Mouse (Mus musculus) heart, embryonic 10.5 days (tissue): ENCODE measurements at regions not wholly inside any gene's neighbourhood (a gene's known extent, or its start where the extent isn't known, plus 50 kb on each side); places are given as distances from the start of the nearest gene placed in this dataset.

Experiments used
- DNase-seq: peaks from one replicate; pipeline ENCODE4 v3.0.0-alpha.2; 2017; ENCODE audit warnings: low spot score
- H3K27ac ChIP-seq: fragments of 300-500 bp; sonication (generic); 2 replicates; pipeline ENCODE4 v1.5.1; 2016; ENCODE audit warnings: mild to moderate bottlenecking
- H3K27me3 ChIP-seq: fragments of 300-500 bp; sonication (generic); 2 replicates; pipeline ENCODE4 v1.6.1; 2016; ENCODE audit warnings: mild to moderate bottlenecking; ENCODE audit not compliant: poor library complexity, insufficient read depth, severe bottlenecking
- H3K36me3 ChIP-seq: fragments of 300-500 bp; sonication (generic); 2 replicates; pipeline ENCODE4 v1.6.1; 2016; ENCODE audit warnings: mild to moderate bottlenecking, moderate library complexity
- H3K4me1 ChIP-seq: fragments of 300-500 bp; sonication (generic); 2 replicates; pipeline ENCODE4 v1.6.1; 2016; ENCODE audit warnings: mild to moderate bottlenecking
- H3K4me3 ChIP-seq: fragments of 300-500 bp; sonication (generic); 2 replicates; pipeline ENCODE4 v1.5.1; 2016; ENCODE audit warnings: mild to moderate bottlenecking, moderate library complexity
- H3K9me3 ChIP-seq: fragments of 300-500 bp; sonication (generic); 2 replicates; pipeline ENCODE4 v1.6.1; 2016; ENCODE audit warnings: mild to moderate bottlenecking, moderate library complexity
- WGBS: fragments of 180-500 bp; shearing (Covaris S2); methylation state at CpG from one replicate; pipeline ENCODE4 v1.1.7; 2016; 5-methylcytosine and 5-hydroxymethylcytosine counted together

DNA sequence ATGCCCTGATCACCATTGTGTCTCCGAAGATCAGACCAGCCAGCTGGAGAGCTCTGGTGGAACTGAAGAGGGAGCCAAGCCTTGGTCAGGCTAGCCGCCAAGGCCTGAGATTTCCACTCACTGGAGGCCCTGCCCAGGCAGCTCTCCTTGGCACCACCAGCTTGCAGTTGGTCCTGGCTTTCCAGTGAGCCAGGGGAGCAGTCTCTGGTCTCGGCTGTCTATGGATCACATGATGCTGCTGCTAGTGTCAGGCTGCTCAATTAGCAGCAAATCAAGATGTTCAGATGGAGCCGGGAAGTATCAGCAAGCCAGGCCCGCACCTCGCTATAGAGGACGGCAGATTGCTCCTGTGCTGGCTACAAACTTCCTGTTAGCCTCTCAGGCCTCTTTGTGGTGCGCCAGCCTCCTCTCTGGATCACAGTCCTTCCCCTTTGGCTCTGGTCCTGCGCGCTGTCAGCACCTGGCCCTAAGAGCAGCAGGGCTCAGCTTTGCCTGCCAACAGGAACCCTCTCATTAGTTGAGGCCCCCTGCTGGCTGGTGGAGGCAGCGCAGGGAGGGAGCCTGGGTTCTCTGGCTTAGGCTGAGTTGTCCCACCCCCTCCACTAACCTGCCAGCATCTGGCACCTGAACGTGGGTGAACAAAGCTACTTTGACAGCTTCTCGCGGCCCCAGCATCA is 174.8 kb upstream of the Ntm start:
- Histone ChIP-seq H3K27ac (peak overlapping the region; percentile 69; the same call in 1 of the 2 replicates), H3K27me3 (no peaks in the 10 kb centered on the region; the same call in none of the 2 replicates), H3K36me3 (no peaks in the 10 kb centered on the region), H3K9me3 (no peaks in the 10 kb centered on the region), H3K4me1 (peaks cover 6% of the 10 kb centered on the region; the same call in 1 of the 2 replicates), H3K4me3 (peak overlapping the region; percentile 39; the same call in 1 of the 2 replicates)
- DNase-seq: peak; percentile 93
- WGBS: 26% methylated on average over 14 of the region's 14 CpGs

GRCm38 (mm10) chr9:30140188-30140587 is 177.2 kb upstream of the Ntm start:
- no peak for DNase-seq
- H3K27ac ChIP-seq: no peak overlapping the region

GRCm38 (mm10) chr9:30141186-30141585 is 178.2 kb upstream of the Ntm start:
- Histone ChIP-seq H3K27ac (no peak overlapping the region), H3K9me3 (no peaks in the 10 kb centered on the region), H3K4me3 (no peak overlapping the region), H3K27me3 (no peaks in the 10 kb centered on the region; the same call in none of the 2 replicates), H3K4me1 (peaks cover 6% of the 10 kb centered on the region; the same call in 1 of the 2 replicates), H3K36me3 (no peaks in the 10 kb centered on the region)
- WGBS: 71% methylated on average over 3 of the region's 3 CpGs
- no peak for DNase-seq

More at GRCm38 (mm10) chr9:30140188-30140587, 177.2 kb upstream of the Ntm start:
- H3K4me3 ChIP-seq: no peak overlapping the region
- H3K36me3 ChIP-seq: no peaks in the 10 kb centered on the region
- no peaks in the 10 kb centered on the region for H3K9me3 ChIP-seq
- peaks cover 6% of the 10 kb centered on the region; the same call in 1 of the 2 replicates for H3K4me1 ChIP-seq
- H3K27me3 ChIP-seq: no peaks in the 10 kb centered on the region; the same call in none of the 2 replicates
- 60% methylated on average over 3 of the region's 3 CpGs for WGBS

DNA sequence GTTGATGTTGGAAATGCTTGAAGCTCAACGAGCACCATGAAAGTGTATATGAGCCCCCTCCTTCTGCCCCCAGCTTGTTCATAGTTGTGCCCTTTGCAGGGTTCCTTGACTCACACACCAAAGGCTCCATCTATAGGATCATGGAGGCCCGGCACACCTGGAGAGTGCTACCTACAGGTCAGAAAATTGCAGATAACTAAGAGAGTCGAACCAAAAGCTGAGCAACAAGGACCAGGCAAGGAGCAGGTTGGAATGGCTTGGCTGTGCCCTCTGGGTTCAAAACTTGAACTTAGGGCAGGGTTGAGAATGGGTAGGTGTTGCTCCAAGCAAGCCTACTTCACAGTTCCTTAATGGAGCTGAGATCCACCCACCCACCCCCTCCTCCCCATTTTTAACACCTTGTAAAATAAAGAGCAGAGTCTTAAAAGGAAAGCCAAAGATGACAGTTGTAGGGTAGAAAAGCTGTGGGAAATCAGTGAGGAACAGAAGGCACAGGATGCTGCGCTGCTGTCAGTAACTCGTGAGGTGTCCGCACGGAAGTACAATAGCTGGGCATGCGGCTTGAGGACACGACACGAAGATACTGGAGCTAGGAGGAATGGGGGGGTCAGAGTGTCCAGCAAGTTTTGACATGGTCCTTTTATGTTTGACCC is 180.0 kb upstream of the Ntm start:
- Histone ChIP-seq H3K27me3 (no peaks in the 10 kb centered on the region; the same call in none of the 2 replicates), H3K4me3 (no peak overlapping the region), H3K27ac (no peak overlapping the region), H3K4me1 (peaks cover under 1% of the 10 kb centered on the region; the same call in 1 of the 2 replicates), H3K9me3 (no peaks in the 10 kb centered on the region), H3K36me3 (no peaks in the 10 kb centered on the region)
- DNase-seq: no peak
- WGBS: 82% methylated on average over 10 of the region's 10 CpGs

- no peaks in the 10 kb centered on the region for H3K9me3 ChIP-seq
- H3K36me3 ChIP-seq: no peaks in the 10 kb centered on the region
- no peak for DNase-seq
- no peaks in the 10 kb centered on the region for H3K27me3 ChIP-seq
- no peak overlapping the region for H3K4me3 ChIP-seq
- peaks cover 9% of the 10 kb centered on the region for H3K4me1 ChIP-seq
- 31% methylated on average over 17 of the region's 17 CpGs for WGBS
- no peak overlapping the region for H3K27ac ChIP-seq
Measured at GRCm38 (mm10) chr9:30149481-30150468, 186.8 kb upstream of the Ntm start.

DNA sequence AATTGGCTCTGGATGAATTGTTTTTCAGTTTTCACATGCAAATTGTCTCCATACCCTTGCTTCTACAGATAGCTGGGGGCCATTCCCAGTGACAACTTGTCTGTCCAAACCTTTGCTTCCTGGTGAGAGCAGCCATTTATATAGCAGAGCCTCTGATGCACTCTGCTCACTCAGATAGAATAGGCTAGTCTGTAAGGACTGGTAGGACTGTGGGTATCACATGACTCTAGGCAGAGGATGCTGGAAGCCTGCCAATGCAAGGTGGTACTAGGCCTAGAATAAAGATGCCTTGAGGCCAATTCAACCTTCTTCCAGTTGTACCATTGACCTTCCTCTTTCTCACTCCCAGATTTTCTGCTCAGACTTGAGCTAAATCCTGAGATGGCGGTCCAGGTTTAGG is 188.2 kb upstream of the Ntm start:
- no peaks in the 10 kb centered on the region for H3K36me3 ChIP-seq
- H3K4me3 ChIP-seq: no peak overlapping the region
- H3K9me3 ChIP-seq: no peaks in the 10 kb centered on the region
- 94% methylated on average over 1 of the region's 1 CpGs for WGBS
- H3K27ac ChIP-seq: no peak overlapping the region
- peaks cover 9% of the 10 kb centered on the region for H3K4me1 ChIP-seq
- DNase-seq: no peak
- no peaks in the 10 kb centered on the region for H3K27me3 ChIP-seq

GRCm38 (mm10) chr9:30166235-30166752 is 203.4 kb upstream of the Ntm start:
- Histone ChIP-seq H3K4me3 (no peak overlapping the region), H3K27ac (no peak overlapping the region), H3K4me1 (no peaks in the 10 kb centered on the region), H3K9me3 (no peaks in the 10 kb centered on the region), H3K36me3 (no peaks in the 10 kb centered on the region), H3K27me3 (no peaks in the 10 kb centered on the region)
- DNase-seq: no peak
- 86% methylated on average over 13 of the region's 13 CpGs for WGBS

- no peak overlapping the region for H3K27ac ChIP-seq
- no peak for DNase-seq
- WGBS: 70% methylated on average over 7 of the region's 7 CpGs
- H3K36me3 ChIP-seq: no peaks in the 10 kb centered on the region
- H3K27me3 ChIP-seq: no peaks in the 10 kb centered on the region
- H3K4me1 ChIP-seq: no peaks in the 10 kb centered on the region
- no peaks in the 10 kb centered on the region for H3K9me3 ChIP-seq
- H3K4me3 ChIP-seq: no peak overlapping the region
Measured at GRCm38 (mm10) chr9:30167223-30167622, 204.3 kb upstream of the Ntm start.

DNA sequence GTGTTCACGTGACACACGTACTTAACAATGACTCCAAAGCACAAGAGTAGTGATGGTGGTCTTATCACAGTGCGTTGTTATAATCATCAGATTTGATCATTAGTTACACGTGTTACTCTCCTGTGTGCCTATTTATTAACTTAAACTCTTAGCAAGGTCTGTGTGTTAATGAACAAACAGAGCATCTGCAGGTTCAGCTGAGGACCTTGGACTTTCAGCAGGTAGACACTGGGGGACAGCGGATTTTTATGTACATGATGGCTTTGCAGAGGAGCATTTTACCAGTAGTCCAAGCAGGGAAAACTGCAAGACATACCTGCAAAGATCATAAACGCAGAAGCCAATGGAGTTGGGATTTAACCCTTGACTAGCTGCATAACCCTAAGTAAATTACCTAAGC is 211.7 kb upstream of the Ntm start:
- H3K27me3 ChIP-seq: no peaks in the 10 kb centered on the region
- DNase-seq: no peak
- 87% methylated on average over 6 of the region's 6 CpGs for WGBS
- no peaks in the 10 kb centered on the region for H3K9me3 ChIP-seq
- H3K27ac ChIP-seq: no peak overlapping the region
- H3K4me3 ChIP-seq: no peak overlapping the region
- no peaks in the 10 kb centered on the region for H3K4me1 ChIP-seq
- no peaks in the 10 kb centered on the region for H3K36me3 ChIP-seq

DNA sequence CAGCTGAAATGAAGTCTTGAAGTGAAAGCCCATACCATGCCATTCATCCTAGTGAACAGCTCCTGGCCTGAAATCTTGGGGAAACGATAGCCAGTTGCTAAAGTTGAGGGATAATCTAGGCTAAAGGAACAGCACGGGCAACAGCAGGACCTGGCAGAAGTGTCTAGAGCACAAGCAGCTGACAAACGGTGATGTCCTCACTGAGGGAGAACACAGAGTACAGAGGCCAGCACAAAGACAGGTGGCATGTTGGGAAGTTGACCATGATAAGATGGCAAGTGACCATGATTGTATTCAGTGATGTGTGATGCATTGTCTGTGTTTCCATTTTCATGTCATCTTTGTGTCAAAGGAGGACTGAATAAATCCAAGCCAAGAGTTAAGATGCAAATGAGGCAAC is 212.4 kb upstream of the Ntm start:
- no peaks in the 10 kb centered on the region for H3K4me1 ChIP-seq
- H3K27me3 ChIP-seq: no peaks in the 10 kb centered on the region
- no peak for DNase-seq
- no peak overlapping the region for H3K27ac ChIP-seq
- no peak overlapping the region for H3K4me3 ChIP-seq
- H3K36me3 ChIP-seq: no peaks in the 10 kb centered on the region
- no peaks in the 10 kb centered on the region for H3K9me3 ChIP-seq
- WGBS: 62% methylated on average over 3 of the region's 3 CpGs

GRCm38 (mm10) chr9:30183409-30183808 is 220.5 kb upstream of the Ntm start:
- Histone ChIP-seq H3K27ac (no peak overlapping the region), H3K4me3 (no peak overlapping the region), H3K27me3 (no peaks in the 10 kb centered on the region), H3K9me3 (no peaks in the 10 kb centered on the region), H3K4me1 (no peaks in the 10 kb centered on the region), H3K36me3 (no peaks in the 10 kb centered on the region)
- 78% methylated on average over 11 of the region's 11 CpGs for WGBS
- peak; percentile 25 for DNase-seq

GRCm38 (mm10) chr9:30184996-30185763 is 222.2 kb upstream of the Ntm start:
- no peak overlapping the region for H3K4me3 ChIP-seq
- H3K27ac ChIP-seq: no peak overlapping the region
- peak; percentile 43 for DNase-seq
- no peaks in the 10 kb centered on the region for H3K9me3 ChIP-seq
- H3K36me3 ChIP-seq: no peaks in the 10 kb centered on the region
- H3K4me1 ChIP-seq: no peaks in the 10 kb centered on the region
- H3K27me3 ChIP-seq: no peaks in the 10 kb centered on the region
- 87% methylated on average over 10 of the region's 10 CpGs for WGBS
